ENCODE assay signal across 8 mouse cellular contexts in the genomic region with DNA sequence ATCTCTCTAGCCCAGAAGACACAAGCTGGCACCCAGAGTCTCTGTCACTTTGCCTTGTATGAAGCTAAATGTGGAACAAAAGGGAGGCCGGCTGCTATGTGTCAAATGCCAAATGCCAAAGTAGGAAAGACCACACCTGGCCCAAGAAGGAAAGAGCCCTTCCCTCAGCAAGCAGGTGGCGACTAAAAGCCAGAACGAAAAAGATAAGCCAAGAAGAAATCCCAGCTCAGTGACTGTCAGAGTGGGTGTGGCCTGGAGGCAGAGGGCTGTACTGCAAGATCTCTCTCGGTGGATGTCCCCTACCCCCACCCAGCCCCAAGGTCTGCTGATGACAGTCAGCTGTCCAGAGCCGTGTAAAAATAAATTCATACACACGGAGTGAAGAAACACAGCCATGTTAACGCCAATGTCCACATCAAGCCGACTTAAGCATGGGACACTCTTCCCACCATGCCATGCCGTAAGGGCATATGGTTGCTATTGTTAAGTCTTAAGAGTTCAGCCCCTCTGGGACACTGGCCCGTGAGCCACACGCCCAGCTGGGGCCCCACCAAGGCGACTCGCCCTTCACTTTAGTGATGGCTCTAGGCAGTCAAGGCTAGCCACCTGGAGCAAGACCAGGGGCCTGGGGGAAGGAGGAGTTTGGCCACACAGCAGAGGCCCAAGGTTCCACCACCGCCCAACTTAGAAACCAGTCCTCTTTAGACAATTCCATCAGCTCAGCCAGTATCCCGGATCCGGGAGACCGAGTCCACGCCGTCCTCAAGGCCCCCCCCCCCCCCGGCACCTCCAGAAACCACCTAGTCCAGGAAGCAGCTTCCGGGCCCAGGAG. TPM values are rescaled to one million over a fixed set of nuclear protein-coding genes. Genes with fewer than 3 reads are reported as not detected.
DNase-seq lines count a peak whose midpoint lies in the region; ATAC-seq and TF ChIP-seq lines count a peak whose summit lies in the region.

No protein-coding gene starts in this region.

- peak; percentile 61 for DNase-seq in CD4-positive, CD25-positive, alpha-beta regulatory T cell, adult 2 months (ENCODE audit: low read depth, low spot score)
- DNase-seq in embryonic facial prominence, embryonic 10.5 days (ENCODE audit: low spot score): peak; percentile 63
- peak; percentile 69 for DNase-seq in heart, postnatal 4 days
- DNase-seq in right cerebral cortex, postnatal 36 days (ENCODE audit: low spot score in 2 of 2): no peak

- peak overlapping the region; percentile 83 for H3K9ac ChIP-seq in liver, embryonic 15.5 days

- H3K27me3 ChIP-seq in E14TG2a.4 (ENCODE audit: insufficient read depth, low read length): peaks cover 33% of the 10 kb centered on the region
- H3K27me3 ChIP-seq in embryonic facial prominence, embryonic 10.5 days (replicated peaks; ENCODE audit: low read depth, poor library complexity, severe bottlenecking): peaks cover 18% of the 10 kb centered on the region
- peaks cover 28% of the 10 kb centered on the region for H3K27me3 ChIP-seq in liver, embryonic 15.5 days

- TF ChIP-seq CTCF in E14TG2a.4 (conservative IDR thresholded peaks at IDR 0.05; ENCODE audit: low read length): no peak
- no peak for TF ChIP-seq CTCF in olfactory bulb, adult 2 months (IDR thresholded peaks at IDR 0.05; ENCODE audit: insufficient read depth, low read depth, low read length)

- peak overlapping the region; percentile 83 for H3K4me3 ChIP-seq in E14TG2a.4 (replicated peaks; ENCODE audit: low read length)
- peak overlapping the region; percentile 100 for H3K4me3 ChIP-seq in embryonic facial prominence, embryonic 10.5 days
- peak overlapping the region; percentile 83 for H3K4me3 ChIP-seq in liver, embryonic 15.5 days (replicated peaks)
- peak overlapping the region; percentile 99 for H3K4me3 ChIP-seq in olfactory bulb, adult 2 months (ENCODE audit: insufficient read depth, low read depth, low read length)

- peak overlapping the region; percentile 96 for H3K4me2 ChIP-seq in liver, embryonic 15.5 days

- 8% methylated on average over 21 of the region's 21 CpGs for WGBS in embryonic facial prominence, embryonic 10.5 days
- WGBS in liver, embryonic 15.5 days (ENCODE audit: insufficient replicate concordance): 4% methylated on average over 19 of the region's 21 CpGs
- 4% methylated on average over 21 of the region's 21 CpGs for WGBS in olfactory bulb, adult 2 months

- no peak for TF ChIP-seq POLR2A in olfactory bulb, adult 2 months (IDR thresholded peaks at IDR 0.05; ENCODE audit: insufficient read depth, low read depth, low read length)

- peak overlapping the region; percentile 99 for H3K27ac ChIP-seq in embryonic facial prominence, embryonic 10.5 days (replicated peaks)
- H3K27ac ChIP-seq in liver, embryonic 15.5 days (replicated peaks): peak overlapping the region; percentile 88
- H3K27ac ChIP-seq in olfactory bulb, adult 2 months (ENCODE audit: insufficient read depth, low read depth, low read length): no peak overlapping the region

- ATAC-seq in CD4-positive, CD25-positive, alpha-beta regulatory T cell, adult 4 months: no peak
- no peak for ATAC-seq in liver, embryonic 15.5 days (ENCODE audit: insufficient read depth)

- peaks cover 34% of the 10 kb centered on the region for H3K36me3 ChIP-seq in E14TG2a.4 (ENCODE audit: insufficient read depth, low read length)
- H3K36me3 ChIP-seq in embryonic facial prominence, embryonic 10.5 days (replicated peaks): peaks cover 44% of the 10 kb centered on the region
- peaks cover 33% of the 10 kb centered on the region for H3K36me3 ChIP-seq in liver, embryonic 15.5 days (replicated peaks)

- 0 out of 2 replicates have a peak, but pooled peaks cover 4% of the 10 kb centered on the region for H3K9me3 ChIP-seq in E14TG2a.4 (ENCODE audit: low read length)
- H3K9me3 ChIP-seq in embryonic facial prominence, embryonic 10.5 days: no peaks in the 10 kb centered on the region
- H3K9me3 ChIP-seq in liver, embryonic 15.5 days (replicated peaks): no peaks in the 10 kb centered on the region

- peaks cover 59% of the 10 kb centered on the region for H3K4me1 ChIP-seq in E14TG2a.4 (replicated peaks; ENCODE audit: low read depth, low read length)
- H3K4me1 ChIP-seq in embryonic facial prominence, embryonic 10.5 days: peaks cover 71% of the 10 kb centered on the region
- H3K4me1 ChIP-seq in liver, embryonic 15.5 days (replicated peaks): peaks cover 68% of the 10 kb centered on the region
- peaks cover 48% of the 10 kb centered on the region for H3K4me1 ChIP-seq in olfactory bulb, adult 2 months (ENCODE audit: control insufficient read depth, insufficient read depth, low read length)

RNA-seq across cellular contexts. Expression of gene Akt1, which starts 1.7 kb away (rescaled TPM):
- 10 to 100 TPM; 14.6 to 18.4 TPM for polyA plus RNA-seq in CD4-positive, CD25-positive, alpha-beta regulatory T cell, adult 4 months (2017; shearing (Covaris generic))
- 47.0 and 53.4 TPM in 2 replicates for polyA plus RNA-seq in embryonic facial prominence, embryonic 10.5 days (2016; fragmentation: Nextera tagmentation; extraction: Ambion mirVana)
- total RNA-seq in heart, postnatal 4 days (2021): 100 to 1,000 TPM; 352 to 392 TPM
- 28.4 and 36.9 TPM in 2 replicates for polyA plus RNA-seq in liver, embryonic 15.5 days (2015; fragmentation: Nextera tagmentation; extraction: Ambion mirVana)
- polyA plus RNA-seq in olfactory bulb, adult 2 months (2012; ENCODE audit: insufficient read depth, insufficient read length, low replicate concordance, missing spikeins): not detected in 2 replicates

RNA-seq across cellular contexts. Expression of gene Zbtb42, which starts 5.7 kb away (rescaled TPM):
- 1 to 10 TPM; 2.8 to 2.9 TPM for polyA plus RNA-seq in CD4-positive, CD25-positive, alpha-beta regulatory T cell, adult 4 months (2017; shearing (Covaris generic))
- polyA plus RNA-seq in embryonic facial prominence, embryonic 10.5 days (2016; fragmentation: Nextera tagmentation; extraction: Ambion mirVana): 4.3 and 4.5 TPM in 2 replicates
- 10 to 100 TPM in 1 of 2 experiments, 1 to 10 TPM in 1; 10.0 to 10.1 TPM for total RNA-seq in heart, postnatal 4 days (2021)
- 1.0 and 1.2 TPM in 2 replicates for polyA plus RNA-seq in liver, embryonic 15.5 days (2015; fragmentation: Nextera tagmentation; extraction: Ambion mirVana)
- polyA plus RNA-seq in olfactory bulb, adult 2 months (2012; ENCODE audit: insufficient read depth, insufficient read length, low replicate concordance, missing spikeins): not detected in 2 replicates

RNA-seq across cellular contexts. Expression of gene Siva1, which starts 28.5 kb away (rescaled TPM):
- polyA plus RNA-seq in CD4-positive, CD25-positive, alpha-beta regulatory T cell, adult 4 months (2017; shearing (Covaris generic)): 10 to 100 TPM; 30.9 to 37.1 TPM
- 332 TPM in 2 replicates for polyA plus RNA-seq in embryonic facial prominence, embryonic 10.5 days (2016; fragmentation: Nextera tagmentation; extraction: Ambion mirVana)
- total RNA-seq in heart, postnatal 4 days (2021): 10 to 100 TPM; 39.9 to 43.2 TPM
- 106 and 114 TPM in 2 replicates for polyA plus RNA-seq in liver, embryonic 15.5 days (2015; fragmentation: Nextera tagmentation; extraction: Ambion mirVana)
- not detected in 2 replicates for polyA plus RNA-seq in olfactory bulb, adult 2 months (2012; ENCODE audit: insufficient read depth, insufficient read length, low replicate concordance, missing spikeins)

RNA-seq across cellular contexts. Expression of gene Cep170b, which starts 47.3 kb away (rescaled TPM):
- 1 to 10 TPM; 2.4 to 4.9 TPM for polyA plus RNA-seq in CD4-positive, CD25-positive, alpha-beta regulatory T cell, adult 4 months (2017; shearing (Covaris generic))
- 9.7 and 10.6 TPM in 2 replicates for polyA plus RNA-seq in embryonic facial prominence, embryonic 10.5 days (2016; fragmentation: Nextera tagmentation; extraction: Ambion mirVana)
- total RNA-seq in heart, postnatal 4 days (2021): 10 to 100 TPM; 13.1 to 14.1 TPM
- polyA plus RNA-seq in liver, embryonic 15.5 days (2015; fragmentation: Nextera tagmentation; extraction: Ambion mirVana): 3.9 and 5.2 TPM in 2 replicates
- not detected in 2 replicates for polyA plus RNA-seq in olfactory bulb, adult 2 months (2012; ENCODE audit: insufficient read depth, insufficient read length, low replicate concordance, missing spikeins)

RNA-seq across cellular contexts. Expression of gene Adssl1, which starts 53.1 kb away (rescaled TPM):
- 1 to 10 TPM; 2.0 to 2.3 TPM for polyA plus RNA-seq in CD4-positive, CD25-positive, alpha-beta regulatory T cell, adult 4 months (2017; shearing (Covaris generic))
- polyA plus RNA-seq in embryonic facial prominence, embryonic 10.5 days (2016; fragmentation: Nextera tagmentation; extraction: Ambion mirVana): 4.0 and 4.3 TPM in 2 replicates
- 100 to 1,000 TPM; 135 to 137 TPM for total RNA-seq in heart, postnatal 4 days (2021)
- 13.4 TPM in 2 replicates for polyA plus RNA-seq in liver, embryonic 15.5 days (2015; fragmentation: Nextera tagmentation; extraction: Ambion mirVana)
- polyA plus RNA-seq in olfactory bulb, adult 2 months (2012; ENCODE audit: insufficient read depth, insufficient read length, low replicate concordance, missing spikeins): not detected in 2 replicates

Comparison
In these comparisons a context has a peak if more than half of its experiments do, and no peak if none do; other contexts are left out.
1. DNase-seq: peak in CD4-positive, CD25-positive, alpha-beta regulatory T cell, adult 2 months (single experiment), embryonic facial prominence, embryonic 10.5 days (single experiment) and heart, postnatal 4 days (single experiment); none in right cerebral cortex, postnatal 36 days (0 of 2).
2. RNA of gene Siva1, which starts 28.5 kb away (polyA plus RNA-seq): 332 TPM in embryonic facial prominence, embryonic 10.5 days, 106 to 114 TPM in liver, embryonic 15.5 days and 30.9 to 37.1 TPM in CD4-positive, CD25-positive, alpha-beta regulatory T cell, adult 4 months; not detected in olfactory bulb, adult 2 months; every median in the first group is over 10 times any median in the second.
3. Peak in every context shown above with its lines, with median percentiles within 50 percentile points of each other: H3K4me3 ChIP-seq.